Mouse (Mus musculus) midbrain, postnatal 0 days (tissue): ENCODE measurements at regions not wholly inside any gene's neighbourhood (a gene's known extent, or its start where the extent isn't known, plus 50 kb on each side); places are given as distances from the start of the nearest gene placed in this dataset.

ENCODE experiments used
- ATAC-seq: fragments of 200-750 bp; cut with Nextera tagmentation; 2 replicates; pipeline ENCODE4 v1.8.0; 2017; ENCODE audit warnings: moderate number of reproducible peaks, mild to moderate bottlenecking, moderate TSS enrichment, moderate library complexity; ENCODE audit not compliant: low FRiP score
- DNase-seq: peaks from one replicate; pipeline ENCODE4 v3.0.0-alpha.2; 2015; ENCODE audit warnings: low spot score
- H3K27ac ChIP-seq: fragments of 300-500 bp; sonication (generic); 2 replicates; pipeline ENCODE4 v1.5.1; 2014; ENCODE audit warnings: low read depth, mild to moderate bottlenecking, low read length, mixed read lengths
- H3K27me3 ChIP-seq: fragments of 300-500 bp; sonication (generic); 2 replicates; pipeline ENCODE4 v1.6.1; 2014; ENCODE audit warnings: low read length, control low read depth, mixed read lengths; ENCODE audit not compliant: insufficient read depth
- H3K36me3 ChIP-seq: fragments of 300-500 bp; sonication (generic); 2 replicates; pipeline ENCODE4 v1.6.1; 2014; ENCODE audit warnings: low read length, control low read depth, mixed read lengths; ENCODE audit not compliant: insufficient read depth
- H3K4me1 ChIP-seq: fragments of 300-500 bp; sonication (generic); 2 replicates; pipeline ENCODE4 v1.6.1; 2014; ENCODE audit warnings: mild to moderate bottlenecking, control low read depth, antibody characterized with exemption, low read length, mixed read lengths; ENCODE audit not compliant: insufficient read depth
- H3K4me2 ChIP-seq: fragments of 300-500 bp; sonication (generic); 2 replicates; pipeline ENCODE4 v1.6.1; 2014; ENCODE audit warnings: low read depth, mild to moderate bottlenecking, low read length, mixed read lengths; ENCODE audit not compliant: poor library complexity, severe bottlenecking
- H3K4me3 ChIP-seq: fragments of 300-500 bp; sonication (generic); 2 replicates; pipeline ENCODE4 v1.5.1; 2014; ENCODE audit warnings: low read depth, mild to moderate bottlenecking, low read length, moderate library complexity
- H3K9ac ChIP-seq: fragments of 300-500 bp; sonication (generic); replicated peaks from 2 replicates; pipeline ENCODE4 v1.6.1; 2014; ENCODE audit warnings: mild to moderate bottlenecking, low read length, moderate library complexity, mixed read lengths; ENCODE audit not compliant: poor library complexity, severe bottlenecking
- H3K9me3 ChIP-seq: fragments of 300-500 bp; sonication (generic); 2 replicates; pipeline ENCODE4 v1.6.1; 2016; ENCODE audit warnings: low read length, control low read depth
- CTCF ChIP-seq: IDR thresholded peaks from 2 replicates; pipeline ENCODE4 v1.5.1; 2016; ENCODE audit warnings: antibody characterized with exemption, mild to moderate bottlenecking
- WGBS: fragments of 180-500 bp; shearing (Covaris S2); extraction: QIAGEN DNeasy Blood & Tissue Kit; methylation state at CpG from one replicate; pipeline ENCODE4 v1.1.7; 2014; 5-methylcytosine and 5-hydroxymethylcytosine counted together

- H3K27me3 ChIP-seq, result no peaks in the 10 kb centered on the region
- H3K4me3 ChIP-seq, result no peak overlapping the region
- H3K4me1 ChIP-seq, result no peaks in the 10 kb centered on the region
- H3K4me2 ChIP-seq, result no peak overlapping the region
- H3K9me3 ChIP-seq, result no peaks in the 10 kb centered on the region
- no peak for TF ChIP-seq CTCF
- DNase-seq (no peak), ATAC-seq (no peak)
- H3K36me3 ChIP-seq, result no peaks in the 10 kb centered on the region
- WGBS, result 57% methylated on average over 2 of the region's 2 CpGs
- no peak overlapping the region for H3K9ac ChIP-seq
- H3K27ac ChIP-seq, result no peak overlapping the region
Observed at GRCm38 (mm10) chr3:63534141-63534540, 50.5 kb upstream of the Gm34302 start.
